In genomic region chr2:84937491-84938150, GRCm38 (mm10) we compare ENCODE assay signal across 8 mouse cellular contexts. TPM values are rescaled to one million over a fixed set of nuclear protein-coding genes. Genes with fewer than 3 reads are reported as not detected.
DNase-seq lines count a peak whose midpoint lies in the region; ATAC-seq lines count a peak whose summit lies in the region.
"Had no signal": no experiment of that assay in that cellular context is flagged by ENCODE, and none has a peak within 500 bp of the region (broad histone marks: within the 10 kb centered on the region; RNA-seq: fewer than 3 reads in every experiment).

No protein-coding gene starts in this region.

- no peak for ATAC-seq in heart, embryonic 12.5 days (ENCODE audit: insufficient number of reproducible peaks, low FRiP score)
- no peak for ATAC-seq in liver, embryonic 12.5 days

- H3K4me2 ChIP-seq in heart, embryonic 12.5 days, result peak overlapping the region; percentile 74
- peak overlapping the region; percentile 87 for H3K4me2 ChIP-seq in liver, embryonic 12.5 days

- peak overlapping the region; percentile 92 for H3K27ac ChIP-seq in heart, embryonic 12.5 days (ENCODE audit: poor library complexity, severe bottlenecking)
- peak overlapping the region; percentile 100 for H3K27ac ChIP-seq in liver, embryonic 12.5 days

- no peaks in the 10 kb centered on the region for H3K9me3 ChIP-seq in heart, embryonic 12.5 days (replicated peaks)
- H3K9me3 ChIP-seq in liver, embryonic 12.5 days (replicated peaks), result no peaks in the 10 kb centered on the region

- peak overlapping the region; percentile 54 for H3K4me3 ChIP-seq in heart, embryonic 12.5 days
- H3K4me3 ChIP-seq in liver, embryonic 12.5 days, result peak overlapping the region; percentile 86

- peaks cover 16% of the 10 kb centered on the region for H3K4me1 ChIP-seq in heart, embryonic 12.5 days (replicated peaks)
- peaks cover 72% of the 10 kb centered on the region for H3K4me1 ChIP-seq in liver, embryonic 12.5 days

- DNase-seq in 3T3-L1 (ENCODE audit: low read depth, low spot score), result peak; percentile 50
- peak; percentile 10 to 20 for DNase-seq in B cell, adult 2 months
- DNase-seq in frontal cortex, postnatal 14 days (ENCODE audit: low spot score in 2 of 2), result no peak
- DNase-seq in adrenal gland, postnatal 14 days, result no peak
- DNase-seq in cerebellum, adult 9-10 months, result no peak

- H3K36me3 ChIP-seq in heart, embryonic 12.5 days, result peaks cover 2% of the 10 kb centered on the region; the same call in 1 of the 2 replicates
- H3K36me3 ChIP-seq in liver, embryonic 12.5 days, result peaks cover 46% of the 10 kb centered on the region

- WGBS in heart, embryonic 12.5 days, result 44% methylated on average over 3 of the region's 3 CpGs
- WGBS in liver, embryonic 12.5 days (ENCODE audit: insufficient replicate concordance), result 18% methylated on average over 3 of the region's 3 CpGs

- no peaks in the 10 kb centered on the region for H3K27me3 ChIP-seq in heart, embryonic 12.5 days (replicated peaks)
- H3K27me3 ChIP-seq in liver, embryonic 12.5 days (replicated peaks), result no peaks in the 10 kb centered on the region

- peak overlapping the region; percentile 81 for H3K9ac ChIP-seq in heart, embryonic 12.5 days
- peak overlapping the region; percentile 98 for H3K9ac ChIP-seq in liver, embryonic 12.5 days

RNA-seq across cellular contexts. Expression of gene Slc43a3, which starts 1.2 kb away (rescaled TPM):
- polyA plus RNA-seq in heart, embryonic 12.5 days (2016; fragmentation: Nextera tagmentation; extraction: Ambion mirVana), result 33.6 and 35.0 TPM in 2 replicates
- 127 and 128 TPM in 2 replicates for polyA plus RNA-seq in liver, embryonic 12.5 days (2016; fragmentation: Nextera tagmentation; extraction: Ambion mirVana)
- 62.5 and 91.7 TPM in 2 replicates for total RNA-seq in adrenal gland, postnatal 14 days (2021)

RNA-seq across cellular contexts. Expression of gene Prg2, which starts 42.6 kb away (rescaled TPM):
- 0.39 and 3.1 TPM in 2 replicates for polyA plus RNA-seq in heart, embryonic 12.5 days (2016; fragmentation: Nextera tagmentation; extraction: Ambion mirVana)
- 27.7 and 79.1 TPM in 2 replicates for polyA plus RNA-seq in liver, embryonic 12.5 days (2016; fragmentation: Nextera tagmentation; extraction: Ambion mirVana)
- 6.3 TPM in 1 of 2 replicates, not detected in the other for total RNA-seq in adrenal gland, postnatal 14 days (2021)

RNA-seq across cellular contexts. Expression of gene Prg3, which starts 50.4 kb away (rescaled TPM):
- 0.49 TPM in 1 of 2 replicates, not detected in the other for polyA plus RNA-seq in heart, embryonic 12.5 days (2016; fragmentation: Nextera tagmentation; extraction: Ambion mirVana)
- polyA plus RNA-seq in liver, embryonic 12.5 days (2016; fragmentation: Nextera tagmentation; extraction: Ambion mirVana), result 3.1 and 7.1 TPM in 2 replicates
- not detected in 2 replicates for total RNA-seq in adrenal gland, postnatal 14 days (2021)

RNA-seq across cellular contexts. Expression of gene Rtn4rl2, which starts 51.1 kb away (rescaled TPM):
- 0.67 and 1.2 TPM in 2 replicates for polyA plus RNA-seq in heart, embryonic 12.5 days (2016; fragmentation: Nextera tagmentation; extraction: Ambion mirVana)
- 0.29 and 0.31 TPM in 2 replicates for polyA plus RNA-seq in liver, embryonic 12.5 days (2016; fragmentation: Nextera tagmentation; extraction: Ambion mirVana)
- 1.6 and 2.6 TPM in 2 replicates for total RNA-seq in adrenal gland, postnatal 14 days (2021)
- total RNA-seq: common myeloid progenitor, adult 5-6 weeks had no signal

Comparison
In these comparisons a context has a peak if more than half of its experiments do, and no peak if none do; other contexts are left out.
1. DNase-seq: peak in 3T3-L1 (single experiment) and B cell, adult 2 months (2 of 2); none in frontal cortex, postnatal 14 days (0 of 2), adrenal gland, postnatal 14 days (single experiment) and cerebellum, adult 9-10 months (single experiment).